Mouse (Mus musculus): Measurements from ENCODE around the gene Hibadh. TPM values are rescaled to one million over a fixed set of nuclear protein-coding genes. Genes with fewer than 3 reads are reported as not detected.

Hibadh gene
- 171 TPM for polyA plus RNA-seq (2014; fragmentation: Illumina TruSeq; extraction: RNeasy Lipid Tissue Mini Kit (QIAGEN cat#74804); ENCODE audit: low read depth, low replicate concordance)

DNA sequence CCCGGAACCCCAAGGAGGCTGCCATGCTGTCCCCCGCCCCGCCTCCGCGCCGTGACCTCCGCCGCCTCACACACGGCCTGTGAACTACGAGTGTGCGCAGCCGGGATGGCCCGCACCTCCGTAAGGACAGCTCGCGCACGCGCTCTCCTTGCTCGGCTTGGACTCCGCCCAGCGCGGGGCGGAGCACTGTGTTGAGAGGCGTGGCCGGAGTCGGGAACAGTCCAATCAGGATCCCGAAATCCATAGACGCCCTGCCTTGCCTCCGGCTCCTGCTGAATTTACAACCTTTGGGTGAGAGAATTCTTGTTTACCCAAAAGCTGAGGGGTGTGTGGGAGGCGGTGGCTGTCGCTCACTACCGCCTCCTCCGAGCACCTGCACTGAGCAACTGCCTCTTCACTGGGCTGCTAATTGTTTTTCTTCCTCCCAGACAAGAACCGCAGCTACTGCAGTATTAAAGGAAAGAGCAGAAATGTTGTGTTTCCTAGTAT lies at the start of gene Hibadh:
Gene Hibadh (minus strand): TSS at position 166 of the 489 bp plus-strand sequence.

Other genes starting within 250 kb of the Hibadh start
- gene Tax1bp1, start 73.3 kb upstream of the Hibadh start, polyA plus RNA-seq (2014; fragmentation: Illumina TruSeq; extraction: RNeasy Lipid Tissue Mini Kit (QIAGEN cat#74804); ENCODE audit: low read depth, low replicate concordance), result 119 TPM